Mouse (Mus musculus) brown adipose tissue, adult 24 weeks (tissue): ENCODE measurements around the gene Bach1. TPM values are rescaled to one million over a fixed set of nuclear protein-coding genes. Genes with fewer than 3 reads are reported as not detected.

Experiments used
- H3K27ac ChIP-seq: fragments of 200-500 bp; replicated peaks from 2 replicates; pipeline ENCODE4 v1.5.1; 2012; ENCODE audit warnings: low read depth, mild to moderate bottlenecking, low read length
- H3K4me1 ChIP-seq: fragments of 200-500 bp; 2 replicates; pipeline ENCODE4 v1.6.1; 2012; ENCODE audit warnings: low read length, mixed read lengths; ENCODE audit not compliant: control insufficient read depth, insufficient read depth, insufficient read length
- H3K4me3 ChIP-seq: fragments of 200-500 bp; 2 replicates; pipeline ENCODE4 v1.5.1; 2012; ENCODE audit warnings: low read depth, mild to moderate bottlenecking, low read length, moderate library complexity; ENCODE audit not compliant: insufficient read depth
- polyA plus RNA-seq: library from polyadenylated mRNA; stranded (reverse); fragments of >200 nt; gene quantifications from 2 replicates; pipeline ENCODE4 v1.2.4, GENCODE M21; 2012; ENCODE audit not compliant: missing spikeins, insufficient read depth, insufficient read length

Gene Bach1
- polyA plus RNA-seq, 1 experiment, result 5.9 TPM

- H3K27ac ChIP-seq, result no peak overlapping the region
- H3K4me3 ChIP-seq, result no peak overlapping the region
- H3K4me1 ChIP-seq, result peaks cover 46% of the 10 kb centered on the region
These were observed 14.4 kb downstream of the Bach1 start for GRCm38 (mm10) chr16:87712986-87713693.

GRCm38 (mm10) chr16:87714550-87714949 is 15.8 kb downstream of the Bach1 start:
- Histone ChIP-seq H3K4me1 (peaks cover 42% of the 10 kb centered on the region), H3K4me3 (no peak overlapping the region), H3K27ac (no peak overlapping the region)

DNA sequence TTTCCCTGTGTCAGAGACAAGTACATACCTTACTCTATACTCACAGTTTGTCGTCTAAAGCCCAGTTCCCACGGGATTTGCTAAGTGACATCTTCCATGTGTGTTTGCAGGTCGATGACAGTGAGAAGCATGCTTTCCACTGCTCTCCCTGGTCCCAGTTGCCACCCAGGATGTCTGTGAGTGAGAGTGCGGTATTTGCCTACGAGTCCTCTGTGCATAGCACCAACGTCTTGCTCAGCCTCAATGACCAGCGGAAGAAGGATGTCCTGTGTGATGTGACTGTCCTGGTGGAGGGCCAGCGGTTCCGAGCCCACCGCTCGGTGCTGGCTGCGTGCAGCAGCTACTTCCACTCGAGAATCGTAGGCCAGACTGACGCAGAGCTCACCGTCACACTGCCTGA is 16.5 kb downstream of the Bach1 start:
- Histone ChIP-seq H3K4me1 (peaks cover 39% of the 10 kb centered on the region), H3K27ac (no peak overlapping the region), H3K4me3 (no peak overlapping the region)

DNA sequence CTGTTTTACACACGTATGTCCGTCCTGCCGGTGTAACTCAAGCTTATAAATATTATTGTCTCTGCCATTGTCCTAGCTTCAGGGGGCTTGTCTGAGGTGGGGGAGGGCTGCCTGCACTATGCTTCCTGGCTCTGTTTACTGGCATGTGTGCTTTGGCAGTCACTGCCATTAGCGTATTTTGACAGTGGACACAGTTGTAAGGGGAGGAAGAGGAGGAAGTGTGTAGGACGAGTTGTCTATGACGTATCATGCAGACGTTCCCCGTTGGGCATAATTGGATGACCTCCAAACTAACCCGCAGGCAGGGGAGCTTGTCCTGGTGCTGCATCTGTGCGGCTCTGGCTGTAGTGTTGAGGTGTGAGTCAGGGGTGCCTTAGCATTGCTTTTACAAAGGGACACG is 17.5 kb downstream of the Bach1 start:
- Histone ChIP-seq H3K4me3 (no peak overlapping the region), H3K27ac (no peak overlapping the region), H3K4me1 (peaks cover 37% of the 10 kb centered on the region)

DNA sequence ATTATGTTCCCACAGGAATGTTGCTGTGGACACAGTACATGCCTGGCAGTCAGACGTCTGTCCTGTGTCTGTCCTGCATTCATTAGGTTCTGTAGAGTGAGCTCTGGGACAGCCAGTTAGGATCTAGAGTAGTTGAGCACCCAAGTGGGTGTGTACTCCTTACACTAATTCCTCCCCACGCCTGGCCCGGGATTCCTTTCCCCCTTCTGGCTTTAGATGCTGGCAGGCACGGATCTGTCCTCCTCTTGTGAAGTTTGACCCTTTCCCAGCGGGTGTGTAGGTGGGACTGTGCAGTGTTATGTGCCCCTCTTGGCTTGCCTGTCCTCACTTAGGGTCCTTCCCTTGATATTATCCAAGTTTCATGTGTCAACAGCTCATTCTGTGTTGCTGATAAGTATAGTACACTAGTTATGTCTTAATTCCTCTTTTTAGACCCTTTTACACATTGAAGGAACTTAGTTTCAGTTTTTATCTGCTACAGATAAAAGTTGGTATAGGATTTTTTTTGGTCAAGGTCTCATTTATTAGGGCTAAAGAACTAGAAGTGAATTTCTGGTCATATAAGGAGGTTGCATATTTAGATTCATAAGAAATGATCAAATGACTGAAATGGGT is 18.4 kb downstream of the Bach1 start:
- Histone ChIP-seq H3K27ac (no peak overlapping the region), H3K4me3 (no peak overlapping the region), H3K4me1 (peaks cover 35% of the 10 kb centered on the region)

- Histone ChIP-seq H3K27ac (no peak overlapping the region), H3K4me3 (no peak overlapping the region), H3K4me1 (peaks cover 22% of the 10 kb centered on the region)
These were observed 20.3 kb downstream of the Bach1 start for GRCm38 (mm10) chr16:87719071-87719470.

DNA sequence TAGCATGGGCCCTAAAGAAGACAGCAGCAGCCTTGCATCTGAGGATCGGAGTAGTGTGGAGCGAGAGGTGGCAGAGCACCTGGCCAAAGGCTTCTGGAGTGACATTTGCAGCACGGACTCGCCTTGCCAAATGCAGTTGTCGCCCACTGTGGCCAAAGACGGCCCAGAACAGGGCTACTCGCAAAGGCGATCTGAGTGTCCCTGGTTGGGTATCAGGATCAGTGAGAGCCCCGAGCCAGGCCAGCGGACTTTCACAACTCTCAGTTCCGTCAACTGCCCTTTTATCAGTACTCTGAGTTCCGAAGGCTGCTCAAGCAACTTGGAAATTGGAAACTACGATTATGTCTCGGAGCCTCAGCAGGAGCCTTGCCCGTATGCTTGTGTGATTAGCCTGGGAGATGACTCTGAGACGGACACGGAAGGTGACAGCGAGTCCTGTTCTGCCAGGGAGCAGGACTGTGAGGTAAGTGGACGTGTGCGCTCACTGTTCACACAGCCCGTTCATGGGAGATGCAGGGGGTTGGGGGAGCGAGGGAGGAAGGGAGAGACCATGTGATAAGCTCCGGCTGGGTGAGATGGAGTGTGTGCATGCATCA is 21.0 kb downstream of the Bach1 start:
- Histone ChIP-seq H3K4me3 (no peak overlapping the region), H3K27ac (no peak overlapping the region)

DNA sequence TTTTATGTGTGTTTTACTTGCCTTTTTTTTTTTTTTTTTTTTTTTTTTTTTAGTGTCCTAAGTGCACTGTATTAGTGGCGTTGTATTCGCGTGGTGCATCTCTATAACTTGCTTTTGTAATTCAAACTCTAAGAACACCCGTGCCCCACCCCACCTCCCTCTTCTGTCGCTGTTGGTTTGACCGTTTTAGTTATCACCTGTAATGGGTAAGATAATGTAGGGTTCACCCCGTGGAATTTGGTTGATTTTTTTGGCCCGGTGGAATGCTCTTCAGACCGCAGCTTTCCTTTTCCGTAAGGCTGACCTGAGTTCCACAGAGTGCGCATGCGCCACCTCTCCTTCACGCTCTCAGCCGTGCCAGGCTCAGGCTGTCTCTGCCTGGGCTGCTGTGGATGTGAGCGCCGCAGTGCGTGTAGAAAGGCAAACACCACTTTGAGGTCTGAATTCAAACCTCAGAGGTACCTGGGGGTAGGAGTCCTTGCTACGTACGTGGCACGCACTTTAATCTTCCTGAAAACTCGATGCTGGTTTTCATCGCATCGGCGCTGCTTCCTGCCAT is 22.2 kb downstream of the Bach1 start:
- no peak overlapping the region for H3K4me3 ChIP-seq
- H3K4me1 ChIP-seq, result peaks cover 10% of the 10 kb centered on the region

More for the DNA sequence above, 21.0 kb downstream of the Bach1 start:
- peaks cover 18% of the 10 kb centered on the region for H3K4me1 ChIP-seq

DNA sequence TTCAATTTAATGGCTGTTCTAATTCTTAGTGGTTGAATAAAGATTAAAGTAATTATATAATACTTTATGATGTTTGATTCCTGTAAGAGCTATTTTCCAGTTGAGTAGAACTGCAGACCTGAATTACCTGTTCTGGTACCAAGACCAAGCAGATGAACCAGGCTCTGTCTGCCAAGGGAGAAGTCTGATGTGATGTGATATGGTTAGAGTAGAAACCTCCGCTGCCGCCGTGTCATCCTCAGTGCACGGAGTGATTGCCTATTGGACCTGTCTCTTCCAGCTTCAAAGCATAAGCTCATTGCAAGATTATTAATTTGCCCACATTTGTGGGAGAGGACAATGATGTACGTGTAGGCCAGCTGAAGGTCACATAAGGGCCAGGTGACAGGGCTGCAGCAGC is 24.1 kb downstream of the Bach1 start:
- no peaks in the 10 kb centered on the region for H3K4me1 ChIP-seq
- H3K27ac ChIP-seq, result no peak overlapping the region
- H3K4me3 ChIP-seq, result no peak overlapping the region

More for the DNA sequence above, 22.2 kb downstream of the Bach1 start:
- no peak overlapping the region for H3K27ac ChIP-seq

GRCm38 (mm10) chr16:87723479-87723878 is 24.7 kb downstream of the Bach1 start:
- Histone ChIP-seq H3K4me1 (no peaks in the 10 kb centered on the region), H3K4me3 (no peak overlapping the region), H3K27ac (no peak overlapping the region)

DNA sequence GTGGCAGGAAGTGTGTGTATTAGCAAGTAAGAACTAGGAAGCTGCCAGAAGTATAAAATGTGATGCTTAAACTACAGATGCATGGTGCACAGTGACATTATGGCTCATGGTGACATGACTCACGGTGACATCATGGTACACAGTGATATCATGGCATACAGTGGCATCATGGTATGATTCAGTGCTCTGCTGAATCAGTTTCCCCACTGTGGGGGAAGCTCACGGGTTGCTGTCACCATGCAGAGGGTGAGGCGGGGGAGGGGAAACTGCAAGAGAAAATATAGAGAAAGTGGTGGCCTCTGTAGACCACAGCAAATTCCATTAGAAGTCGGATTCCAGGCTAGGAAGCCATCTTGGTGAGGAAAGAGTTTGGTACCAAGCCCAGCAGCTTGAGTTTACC is 26.1 kb downstream of the Bach1 start:
- Histone ChIP-seq H3K27ac (no peak overlapping the region), H3K4me1 (no peaks in the 10 kb centered on the region), H3K4me3 (no peak overlapping the region)

GRCm38 (mm10) chr16:87725241-87725640 is 26.5 kb downstream of the Bach1 start:
- H3K27ac ChIP-seq, result no peak overlapping the region
- H3K4me3 ChIP-seq, result no peak overlapping the region

GRCm38 (mm10) chr16:87725963-87726362 is 27.2 kb downstream of the Bach1 start:
- Histone ChIP-seq H3K27ac (no peak overlapping the region), H3K4me3 (no peak overlapping the region), H3K4me1 (no peaks in the 10 kb centered on the region)

More at GRCm38 (mm10) chr16:87725241-87725640, 26.5 kb downstream of the Bach1 start:
- no peaks in the 10 kb centered on the region for H3K4me1 ChIP-seq

DNA sequence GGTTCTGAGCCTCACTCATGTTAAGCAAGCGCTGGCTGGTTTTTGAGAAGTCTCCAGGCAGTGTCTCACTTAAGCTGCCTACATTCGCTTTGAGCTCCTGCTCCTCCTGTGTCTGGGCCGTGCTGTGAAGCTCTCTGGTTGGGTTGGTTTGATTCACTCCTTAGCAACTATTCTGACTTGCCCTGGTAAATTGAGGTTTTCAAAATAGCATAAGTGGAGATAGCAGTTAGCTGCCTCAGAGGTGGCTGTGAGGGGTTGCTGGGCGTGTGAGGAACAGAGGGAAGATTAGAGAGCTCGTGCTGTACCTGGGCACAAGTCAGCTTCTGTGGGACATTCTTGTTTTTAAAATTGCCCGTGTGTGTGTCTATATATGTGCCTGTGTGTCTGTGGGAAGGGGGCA is 27.6 kb downstream of the Bach1 start:
- Histone ChIP-seq H3K4me1 (no peaks in the 10 kb centered on the region), H3K4me3 (no peak overlapping the region), H3K27ac (no peak overlapping the region)

DNA sequence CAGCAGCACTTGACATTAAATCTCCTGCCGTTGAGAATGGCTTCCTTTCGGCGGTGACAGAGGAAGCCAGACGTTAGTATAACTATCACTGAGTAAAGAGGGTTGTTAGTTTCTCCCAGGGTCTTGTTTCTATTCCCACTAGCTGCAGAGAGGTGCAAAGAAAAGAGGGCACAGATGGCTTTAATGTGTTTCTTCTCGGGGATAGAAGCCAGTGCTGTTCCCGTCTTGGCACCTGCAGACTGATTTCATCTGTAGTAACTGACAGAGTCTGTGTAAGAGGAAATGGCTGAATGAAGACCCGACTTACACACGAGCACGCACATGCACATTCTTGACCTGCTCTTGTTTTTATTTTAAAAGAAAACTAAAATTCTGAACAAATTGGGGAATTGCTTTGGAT is 28.5 kb downstream of the Bach1 start:
- no peak overlapping the region for H3K4me3 ChIP-seq
- no peaks in the 10 kb centered on the region for H3K4me1 ChIP-seq
- H3K27ac ChIP-seq, result no peak overlapping the region
